Mouse (Mus musculus): Measurements from ENCODE around the gene Igfbp4.

DNA sequence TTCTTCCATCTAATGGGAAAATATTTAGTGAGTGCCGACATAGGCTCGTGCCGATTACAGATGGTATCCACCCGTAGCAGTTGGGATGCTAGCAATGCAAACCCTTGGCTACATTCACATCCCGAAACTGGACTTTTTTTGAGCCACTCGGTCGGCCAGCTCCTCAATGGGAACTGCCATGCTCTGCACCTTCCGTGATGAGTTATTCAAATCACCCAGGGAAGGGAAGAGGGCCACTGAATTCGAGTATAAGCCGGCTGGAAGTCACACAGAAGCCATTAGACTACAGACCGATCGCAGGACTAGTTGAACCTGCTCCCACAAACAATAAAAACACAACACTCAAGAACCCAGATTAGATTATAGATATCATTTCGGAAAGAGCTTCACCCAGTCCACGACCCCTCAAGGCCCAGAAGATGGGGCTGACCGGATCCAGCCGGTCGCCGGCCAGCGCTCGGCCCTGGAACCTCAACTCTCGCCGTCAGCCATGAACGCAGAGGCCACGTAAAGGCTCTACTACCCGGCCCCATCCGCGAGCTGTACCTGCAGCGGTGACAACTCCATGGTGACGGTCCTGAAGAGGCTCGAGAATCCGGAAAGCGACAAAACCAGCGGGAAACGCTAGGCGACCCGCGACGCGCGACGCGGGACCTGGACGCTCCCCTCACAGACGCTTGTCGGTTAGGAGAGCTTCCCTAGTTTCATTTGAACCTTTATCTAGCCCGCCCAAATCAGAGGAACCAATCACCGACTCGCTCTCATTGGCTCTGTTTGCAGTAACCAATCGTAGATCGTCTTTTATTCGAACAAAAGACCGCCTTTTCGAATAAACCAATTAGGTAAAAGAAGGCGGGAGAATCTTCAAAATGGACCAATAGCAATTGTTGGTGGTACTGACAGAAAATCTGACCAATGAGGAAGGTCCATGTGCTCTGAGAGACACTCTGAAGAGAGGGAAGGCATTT is 17.3 kb upstream of the Igfbp4 start, which contains the start of gene Top2a:
- TF ChIP-seq POLR2A (IDR thresholded peaks at IDR 0.05; ENCODE audit: control insufficient read depth in 1 of 2, insufficient read depth in 1 of 2, low read depth in 1 of 2, low read length in 2 of 2, poor library complexity in 1 of 2) (peak; percentile 94 to 99), CTCF (IDR thresholded peaks at IDR 0.05 in 2 of 3, conservative IDR thresholded peaks at IDR 0.05 in 1 of 3; ENCODE audit: control insufficient read depth in 1 of 3, insufficient read depth in 1 of 3, low read depth in 2 of 3, low read length in 3 of 3, poor library complexity in 1 of 3, severe bottlenecking in 1 of 3) (no peak), POLR2AphosphoS2 (IDR thresholded peaks at IDR 0.05; ENCODE audit: low read length) (peak; percentile 97), E2F4 (IDR thresholded peaks at IDR 0.05; ENCODE audit: borderline replicate concordance, low read depth, low read length) (peak; percentile 99), USF1 (IDR thresholded peaks at IDR 0.05; ENCODE audit: low read depth, low read length) (no peak), MAX (IDR thresholded peaks at IDR 0.05; ENCODE audit: low read length) (peak; percentile 94), SIN3A (IDR thresholded peaks at IDR 0.05; ENCODE audit: low read length) (peak; percentile 97), NRF1 (IDR thresholded peaks at IDR 0.05; ENCODE audit: insufficient read depth, low read depth, low read length, poor library complexity, severe bottlenecking) (0 out of 2 replicates have a peak, but pooled peaks have one; percentile 16), ZNF384 (IDR thresholded peaks at IDR 0.05; ENCODE audit: low read depth, low read length) (no peak), CHD1 (IDR thresholded peaks at IDR 0.05; ENCODE audit: low read depth, low read length) (peak; percentile 71; the same call in 1 of the 2 replicates), KAT2A (conservative IDR thresholded peaks at IDR 0.05; ENCODE audit: low read depth, low read length) (peak; percentile 85), BHLHE40 (IDR thresholded peaks at IDR 0.05; ENCODE audit: borderline replicate concordance, low read depth, low read length) (no peak)
